Mouse (Mus musculus) hindbrain, embryonic 16.5 days (tissue): ENCODE measurements around the gene Hist1h2bh. TPM values are rescaled to one million over a fixed set of nuclear protein-coding genes. Genes with fewer than 3 reads are reported as not detected.
"Not testable (repeated sequence)": the region's sequence is repeated elsewhere in the genome, so short reads cannot be mapped to it uniquely, and the experiment has no call there.

ENCODE experiments used
- ATAC-seq: fragments of 200-750 bp; cut with Nextera tagmentation; 2 replicates; pipeline ENCODE4 v1.8.0; 2017; ENCODE audit warnings: moderate TSS enrichment, moderate library complexity
- H3K27ac ChIP-seq: fragments of 300-500 bp; sonication (generic); 2 replicates; pipeline ENCODE4 v1.5.1; 2014; ENCODE audit warnings: low read depth, mild to moderate bottlenecking, control low read depth, low read length, moderate library complexity
- H3K27me3 ChIP-seq: fragments of 300-500 bp; sonication (generic); replicated peaks from 2 replicates; pipeline ENCODE4 v1.6.1; 2014; ENCODE audit warnings: low read length; ENCODE audit not compliant: control insufficient read depth, insufficient read depth
- H3K36me3 ChIP-seq: fragments of 300-500 bp; sonication (generic); 2 replicates; pipeline ENCODE4 v1.6.1; 2014; ENCODE audit warnings: mild to moderate bottlenecking, low read length, moderate library complexity, mixed read lengths; ENCODE audit not compliant: control insufficient read depth, insufficient read depth
- H3K4me1 ChIP-seq: fragments of 300-500 bp; sonication (generic); 2 replicates; pipeline ENCODE4 v1.6.1; 2014; ENCODE audit warnings: low read depth, low read length; ENCODE audit not compliant: control insufficient read depth, insufficient read depth
- H3K4me2 ChIP-seq: fragments of 300-500 bp; sonication (generic); 2 replicates; pipeline ENCODE4 v1.6.1; 2014; ENCODE audit warnings: mild to moderate bottlenecking, low read length, control low read depth, moderate library complexity
- H3K4me3 ChIP-seq: fragments of 300-500 bp; sonication (generic); 2 replicates; pipeline ENCODE4 v1.5.1; 2014; ENCODE audit warnings: mild to moderate bottlenecking, low read length, control low read depth, moderate library complexity
- H3K9ac ChIP-seq: fragments of 300-500 bp; sonication (generic); 2 replicates; pipeline ENCODE4 v1.6.1; 2014; ENCODE audit warnings: low read depth, mild to moderate bottlenecking, control low read depth, low read length, moderate library complexity
- H3K9me3 ChIP-seq: fragments of 300-500 bp; sonication (generic); 2 replicates; pipeline ENCODE4 v1.6.1; 2014; ENCODE audit warnings: mild to moderate bottlenecking, low read length, moderate library complexity; ENCODE audit not compliant: control insufficient read depth
- WGBS: fragments of 180-500 bp; shearing (Covaris S2); extraction: QIAGEN DNeasy Blood & Tissue Kit; methylation state at CpG from one replicate; pipeline ENCODE4 v1.1.7; 2014; 5-methylcytosine and 5-hydroxymethylcytosine counted together
- polyA plus RNA-seq: library from polyadenylated mRNA; unstranded; fragments of >200 nt; fragmentation: Nextera tagmentation; extraction: Ambion mirVana; gene quantifications from 2 replicates; pipeline ENCODE4 v1.2.1, GENCODE M21; 2015

The Hist1h2bh gene
- polyA plus RNA-seq, 1 experiment from 2014 or later: 0.29 TPM

GRCm38 (mm10) chr13:23542225-23542980 is 789 bp downstream of the Hist1h2bh start:
- 4% methylated on average over 3 of the region's 3 CpGs for WGBS
- Histone ChIP-seq H3K4me2 (peak overlapping the region; percentile 83), H3K9ac (peak overlapping the region; percentile 56), H3K4me3 (peak overlapping the region; percentile 47)
- not testable (repeated sequence) for H3K9me3 ChIP-seq, H3K27ac ChIP-seq, H3K27me3 ChIP-seq, H3K4me1 ChIP-seq, H3K36me3 ChIP-seq, ATAC-seq

- Histone ChIP-seq H3K4me2 (no peak overlapping the region), H3K4me3 (no peak overlapping the region), H3K27me3 (no peaks in the 10 kb centered on the region), H3K9ac (no peak overlapping the region), H3K36me3 (no peaks in the 10 kb centered on the region), H3K4me1 (peaks cover 4% of the 10 kb centered on the region), H3K9me3 (no peaks in the 10 kb centered on the region), H3K27ac (no peak overlapping the region)
- ATAC-seq: no peak
- WGBS: 87% methylated on average over 3 of the region's 3 CpGs
Observed at GRCm38 (mm10) chr13:23541497-23541896, 1.7 kb downstream of the Hist1h2bh start.

- H3K36me3 ChIP-seq, H3K9me3 ChIP-seq, H3K9ac ChIP-seq, H3K27ac ChIP-seq, H3K4me1 ChIP-seq, H3K27me3 ChIP-seq, H3K4me3 ChIP-seq, ATAC-seq, H3K4me2 ChIP-seq: not testable (repeated sequence)
- WGBS: 89% methylated on average over 1 of the region's 1 CpGs
Observed at GRCm38 (mm10) chr13:23539821-23540220, 3.4 kb downstream of the Hist1h2bh start.

- H3K27ac ChIP-seq: no peak overlapping the region
- no peak for ATAC-seq
- no peak overlapping the region for H3K9ac ChIP-seq
- H3K4me1 ChIP-seq: peaks cover 14% of the 10 kb centered on the region
- WGBS: 79% methylated on average over 5 of the region's 5 CpGs
- no peaks in the 10 kb centered on the region for H3K9me3 ChIP-seq
- H3K4me3 ChIP-seq: no peak overlapping the region
- H3K27me3 ChIP-seq: no peaks in the 10 kb centered on the region
- H3K36me3 ChIP-seq: no peaks in the 10 kb centered on the region
- no peak overlapping the region for H3K4me2 ChIP-seq
Observed at GRCm38 (mm10) chr13:23538249-23538648, 4.9 kb downstream of the Hist1h2bh start.

- Histone ChIP-seq H3K4me1 (peaks cover 20% of the 10 kb centered on the region), H3K36me3 (no peaks in the 10 kb centered on the region), H3K9me3 (no peaks in the 10 kb centered on the region), H3K9ac (no peak overlapping the region), H3K27me3 (no peaks in the 10 kb centered on the region), H3K4me2 (peak overlapping the region; percentile 25; the same call in 1 of the 2 replicates), H3K27ac (no peak overlapping the region), H3K4me3 (no peak overlapping the region)
- no peak for ATAC-seq
- 85% methylated on average over 3 of the region's 3 CpGs for WGBS
Observed at GRCm38 (mm10) chr13:23537006-23537710, 6.0 kb downstream of the Hist1h2bh start.

GRCm38 (mm10) chr13:23536076-23536822 is 6.9 kb downstream of the Hist1h2bh start:
- no peak overlapping the region for H3K27ac ChIP-seq
- ATAC-seq: no peak
- H3K27me3 ChIP-seq: no peaks in the 10 kb centered on the region
- H3K4me1 ChIP-seq: peaks cover 25% of the 10 kb centered on the region
- 19% methylated on average over 7 of the region's 7 CpGs for WGBS
- H3K4me3 ChIP-seq: peak overlapping the region; percentile 1
- peak overlapping the region; percentile 63 for H3K4me2 ChIP-seq
- no peaks in the 10 kb centered on the region for H3K9me3 ChIP-seq
- no peaks in the 10 kb centered on the region for H3K36me3 ChIP-seq
- no peak overlapping the region for H3K9ac ChIP-seq

GRCm38 (mm10) chr13:23535137-23536075 is 7.8 kb downstream of the Hist1h2bh start, which contains the start of gene Hist1h3g:
TSS of gene Hist1h3g (plus strand) at chr13:23535422.
- peak; percentile 94 for ATAC-seq
- H3K27ac ChIP-seq: peak within 1 kb of the TSS; percentile 70
- WGBS: under 1% methylated on average over 36 of the region's 62 CpGs

GRCm38 (mm10) chr13:23534368-23535131 is 8.6 kb downstream of the Hist1h2bh start:
- peak overlapping the region; percentile 70 for H3K27ac ChIP-seq
- under 1% methylated on average over 15 of the region's 15 CpGs for WGBS

More at GRCm38 (mm10) chr13:23535137-23536075, 7.8 kb downstream of the Hist1h2bh start, which contains the start of gene Hist1h3g:
- not testable (repeated sequence) for H3K9me3 ChIP-seq, H3K36me3 ChIP-seq, H3K27me3 ChIP-seq
- H3K4me1 ChIP-seq: peaks cover 25% of the 10 kb centered on the region
- H3K4me2 ChIP-seq: peak within 1 kb of the TSS; percentile 63
- peak within 1 kb of the TSS; percentile 48 for H3K4me3 ChIP-seq
- H3K9ac ChIP-seq: peak within 1 kb of the TSS; percentile 47

More at GRCm38 (mm10) chr13:23534368-23535131, 8.6 kb downstream of the Hist1h2bh start:
- H3K4me2 ChIP-seq: peak overlapping the region; percentile 63
- H3K27me3 ChIP-seq: no peaks in the 10 kb centered on the region
- H3K9me3 ChIP-seq: no peaks in the 10 kb centered on the region
- no peaks in the 10 kb centered on the region for H3K36me3 ChIP-seq
- peaks cover 25% of the 10 kb centered on the region for H3K4me1 ChIP-seq
- peak overlapping the region; percentile 48 for H3K4me3 ChIP-seq
- peak overlapping the region; percentile 47 for H3K9ac ChIP-seq
- peak; percentile 9 for ATAC-seq
